Mouse (Mus musculus) spleen, adult 2 months (tissue): ENCODE measurements around the gene Slc7a6os. TPM values are rescaled to one million over a fixed set of nuclear protein-coding genes. Genes with fewer than 3 reads are reported as not detected.

Source experiments
- DNase-seq, 2 experiments: peaks; one replicate each; pipeline versions ENCODE4 v3.0.0 to v3.0.0-alpha.2; 2012 to 2021; ENCODE audit warnings: low spot score in 2 of 2, low read depth in 1 of 2
- H3K27ac ChIP-seq: fragments of 200-500 bp; 2 replicates; pipeline ENCODE4 v1.5.1; 2012; ENCODE audit warnings: low read length, inconsistent platforms; ENCODE audit not compliant: insufficient read depth
- H3K27me3 ChIP-seq: fragments of 200-500 bp; 2 replicates; pipeline ENCODE4 v1.6.1; 2012; ENCODE audit warnings: mild to moderate bottlenecking, moderate library complexity, low read length, inconsistent platforms; ENCODE audit not compliant: control insufficient read depth, insufficient read depth
- H3K36me3 ChIP-seq: fragments of 200-500 bp; 2 replicates; pipeline ENCODE4 v1.6.1; 2012; ENCODE audit warnings: mild to moderate bottlenecking, low read length, inconsistent platforms; ENCODE audit not compliant: control insufficient read depth, insufficient read depth
- H3K4me1 ChIP-seq: fragments of 200-500 bp; 2 replicates; pipeline ENCODE4 v1.6.1; 2011; ENCODE audit warnings: inconsistent platforms; ENCODE audit not compliant: control insufficient read depth, insufficient read depth, insufficient read length
- H3K4me3 ChIP-seq: fragments of 200-500 bp; 2 replicates; pipeline ENCODE4 v1.5.1; 2011; ENCODE audit warnings: mild to moderate bottlenecking, inconsistent platforms; ENCODE audit not compliant: insufficient read depth, insufficient read length; ENCODE audit errors: extremely low read depth
- CTCF ChIP-seq: fragments of 200-500 bp; IDR thresholded peaks from 2 replicates; pipeline ENCODE4 v1.5.1; 2011; ENCODE audit warnings: mild to moderate bottlenecking, inconsistent platforms; ENCODE audit not compliant: insufficient read depth, insufficient read length, insufficient replicate concordance; ENCODE audit errors: extremely low read depth
- POLR2A ChIP-seq: fragments of 200-500 bp; IDR thresholded peaks from 2 replicates; pipeline ENCODE4 v1.6.1; 2011; ENCODE audit warnings: low read depth, low read length, inconsistent platforms
- WGBS: fragments of 180-500 bp; shearing (Covaris S2); methylation state at CpG from one replicate; pipeline ENCODE4 v1.1.7; 2018; 5-methylcytosine and 5-hydroxymethylcytosine counted together
- polyA plus RNA-seq: library from polyadenylated mRNA; depleted of rRNA; stranded (reverse); fragments of >200 nt; gene quantifications from 2 replicates; pipeline ENCODE4 v1.2.3, GENCODE M21; 2012; rRNA removed

The Slc7a6os gene
- polyA plus RNA-seq, 1 experiment, result 18.8 TPM

DNA sequence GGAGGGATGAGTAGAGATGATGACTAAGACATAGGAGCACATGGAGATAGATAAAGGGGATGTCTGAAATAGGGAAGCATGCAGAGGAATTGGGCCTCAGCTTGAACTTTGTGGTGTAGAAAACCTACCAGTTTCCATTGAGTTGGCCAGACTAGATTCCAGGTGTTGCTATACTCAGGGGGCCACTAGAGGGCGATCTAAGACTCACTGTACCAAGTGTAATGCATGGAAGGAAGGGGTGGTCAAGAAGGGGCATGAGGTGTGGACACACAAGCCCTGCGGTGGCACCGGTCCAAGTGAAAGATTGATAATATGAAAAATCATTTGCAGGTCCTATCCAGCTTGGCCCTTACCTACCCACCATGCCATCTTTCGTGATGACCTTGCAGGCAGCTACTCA, 45.3 kb downstream of the Slc7a6os start:
- H3K4me3 ChIP-seq, result no peak overlapping the region
- peak; percentile 43 to 70 for DNase-seq
- 48% methylated on average over 4 of the region's 4 CpGs for WGBS

DNA sequence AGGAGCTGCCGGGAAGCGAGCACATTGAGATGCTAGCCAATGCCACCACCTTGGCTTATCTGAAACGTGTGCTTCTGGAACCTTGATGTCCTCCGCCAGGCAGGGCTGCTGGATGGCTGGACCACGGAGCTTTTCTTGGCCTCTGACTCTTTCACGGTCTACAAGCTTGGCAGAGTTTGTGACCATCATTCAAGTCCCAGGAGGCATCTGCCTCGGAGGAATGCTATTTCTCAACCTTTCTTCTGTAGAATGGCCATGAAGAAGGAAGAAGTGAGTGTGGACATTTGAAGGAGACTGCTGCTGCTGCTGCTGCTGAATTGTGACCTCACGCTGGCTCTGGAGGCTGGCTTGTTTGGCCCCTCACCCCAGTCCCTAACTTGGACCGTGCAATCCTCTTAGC, 47.5 kb downstream of the Slc7a6os start:
- H3K27ac ChIP-seq, result no peak overlapping the region
- 88% methylated on average over 9 of the region's 9 CpGs for WGBS
- peaks cover 21% of the 10 kb centered on the region for H3K36me3 ChIP-seq
- DNase-seq, result no peak
- H3K4me1 ChIP-seq, result no peaks in the 10 kb centered on the region
- no peak for TF ChIP-seq POLR2A
- TF ChIP-seq CTCF, result no peak
- H3K4me3 ChIP-seq, result no peak overlapping the region
- no peaks in the 10 kb centered on the region for H3K27me3 ChIP-seq

More for the DNA sequence above, 45.3 kb downstream of the Slc7a6os start:
- Histone ChIP-seq H3K4me1 (no peaks in the 10 kb centered on the region), H3K27me3 (no peaks in the 10 kb centered on the region), H3K27ac (no peak overlapping the region), H3K36me3 (peaks cover 20% of the 10 kb centered on the region)
- TF ChIP-seq CTCF (peak; percentile 59; the same call in 1 of the 2 replicates), POLR2A (no peak)

DNA sequence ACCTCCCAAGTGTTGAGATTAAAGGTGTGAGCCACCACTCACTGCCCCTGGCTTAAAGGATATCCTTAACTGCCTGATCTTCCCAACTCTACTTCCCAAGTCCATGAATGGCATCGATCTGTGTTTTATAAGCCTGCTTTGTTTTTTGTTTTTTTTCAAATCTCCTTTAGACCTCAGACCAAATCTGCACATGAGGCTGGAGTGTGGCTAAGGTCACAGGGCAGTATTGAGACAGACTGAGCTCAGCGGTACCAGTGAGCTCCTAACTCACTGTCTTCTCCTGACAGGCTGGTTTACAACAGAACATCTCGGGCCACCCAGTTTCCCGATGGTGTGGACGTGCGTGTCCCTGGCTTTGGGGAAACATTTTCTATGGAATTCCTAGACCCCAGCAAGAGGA, 50.9 kb downstream of the Slc7a6os start:
- Histone ChIP-seq H3K4me3 (no peak overlapping the region), H3K27ac (no peak overlapping the region), H3K36me3 (peaks cover 23% of the 10 kb centered on the region), H3K27me3 (no peaks in the 10 kb centered on the region), H3K4me1 (no peaks in the 10 kb centered on the region)
- DNase-seq, result no peak
- WGBS, result 91% methylated on average over 6 of the region's 6 CpGs
- no peak for TF ChIP-seq POLR2A
- no peak for TF ChIP-seq CTCF

DNA sequence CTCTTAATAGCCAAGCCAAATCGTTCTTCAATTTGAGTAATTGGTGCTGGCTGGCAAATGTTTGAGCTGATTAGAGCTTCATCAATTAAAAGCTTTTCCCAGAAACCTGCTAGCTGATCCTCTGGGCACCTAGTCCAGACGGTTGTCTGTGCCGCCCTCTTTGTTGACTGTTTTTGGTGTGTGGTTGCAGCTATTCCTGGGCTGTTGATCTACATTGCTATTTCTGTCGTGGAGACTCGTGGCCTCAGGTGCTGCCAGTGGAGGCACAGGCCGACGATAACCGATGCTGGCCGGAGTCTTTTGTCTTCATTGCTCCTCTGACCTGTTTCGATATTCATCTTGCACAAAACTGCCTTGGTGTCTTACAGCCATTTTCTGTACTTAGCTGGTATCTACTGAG, 52.4 kb downstream of the Slc7a6os start:
- no peak for DNase-seq
- Histone ChIP-seq H3K27ac (no peak overlapping the region), H3K27me3 (no peaks in the 10 kb centered on the region), H3K4me3 (no peak overlapping the region), H3K4me1 (no peaks in the 10 kb centered on the region), H3K36me3 (peaks cover 18% of the 10 kb centered on the region)
- 95% methylated on average over 10 of the region's 10 CpGs for WGBS
- TF ChIP-seq POLR2A (no peak), CTCF (no peak)

DNA sequence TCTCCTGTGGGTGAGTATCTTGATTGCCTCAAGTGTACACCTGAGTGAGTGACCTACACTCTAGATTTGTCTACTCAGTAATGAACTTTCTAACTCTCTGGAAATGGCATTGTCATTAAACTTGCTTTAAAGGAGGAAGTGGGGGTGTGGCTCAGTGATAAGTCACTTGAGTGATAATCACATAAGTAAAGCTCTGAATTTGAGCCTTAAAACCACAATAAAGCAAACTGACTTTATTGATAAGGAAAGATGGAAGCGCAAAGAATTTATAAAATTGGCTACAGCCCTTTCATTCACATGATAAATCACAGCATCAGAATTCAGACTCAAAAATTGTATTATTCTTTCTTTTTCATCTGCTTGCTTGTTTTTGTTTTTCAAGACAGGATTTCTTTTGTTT, 53.3 kb downstream of the Slc7a6os start:
- Histone ChIP-seq H3K27me3 (no peaks in the 10 kb centered on the region), H3K4me1 (peaks cover 3% of the 10 kb centered on the region; the same call in 1 of the 2 replicates)

DNA sequence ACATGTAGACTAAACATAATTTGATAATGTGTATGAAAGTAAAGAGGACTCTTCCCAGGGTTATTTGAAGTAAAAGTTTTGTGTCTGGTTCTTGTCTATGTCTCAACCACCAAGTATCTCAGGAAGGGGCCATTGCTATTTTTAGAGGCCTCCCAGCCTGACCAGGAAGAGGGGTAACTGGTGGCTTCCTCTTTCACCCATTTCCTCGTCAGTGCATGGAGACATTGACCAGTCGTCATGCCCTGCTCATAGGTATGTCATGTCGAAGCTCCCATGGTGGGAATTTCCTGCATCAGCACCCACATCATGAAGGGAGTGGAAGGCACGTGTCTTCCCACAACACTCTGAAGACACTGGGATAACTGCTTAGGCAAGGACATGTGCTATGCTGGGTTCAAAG, 57.9 kb downstream of the Slc7a6os start:
- H3K27ac ChIP-seq, result no peak overlapping the region
- H3K4me3 ChIP-seq, result no peak overlapping the region
- WGBS, result 19% methylated on average over 4 of the region's 4 CpGs
- peaks cover 2% of the 10 kb centered on the region for H3K36me3 ChIP-seq
- H3K4me1 ChIP-seq, result peaks cover 7% of the 10 kb centered on the region; the same call in 1 of the 2 replicates
- no peak for TF ChIP-seq POLR2A
- no peaks in the 10 kb centered on the region for H3K27me3 ChIP-seq
- no peak for DNase-seq

More for the DNA sequence above, 53.3 kb downstream of the Slc7a6os start:
- Histone ChIP-seq H3K27ac (no peak overlapping the region), H3K4me3 (no peak overlapping the region), H3K36me3 (peaks cover 11% of the 10 kb centered on the region)
- no peak for DNase-seq
- 96% methylated on average over 1 of the region's 1 CpGs for WGBS
- TF ChIP-seq CTCF (no peak), POLR2A (no peak)

DNA sequence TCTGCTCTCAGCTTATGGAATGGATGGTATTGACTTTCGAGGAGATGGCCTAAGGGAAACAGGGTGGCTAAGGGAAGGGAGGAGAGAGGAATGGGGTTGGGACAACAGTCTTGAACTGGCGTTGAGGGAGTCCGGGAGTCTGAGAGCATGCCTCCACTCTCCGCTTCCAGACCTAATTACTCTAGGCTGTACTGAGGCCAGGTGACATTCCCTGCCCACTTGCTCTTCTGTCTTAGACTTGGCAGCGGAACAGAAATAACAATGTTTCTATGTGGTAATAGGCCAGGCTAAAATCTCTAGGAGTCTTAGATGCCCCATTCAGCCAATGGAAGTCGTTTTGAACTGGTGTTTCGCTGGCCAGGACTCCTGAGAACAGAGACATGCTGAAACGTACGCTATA, 59.7 kb downstream of the Slc7a6os start:
- WGBS, result 79% methylated on average over 9 of the region's 9 CpGs
- DNase-seq, result no peak
- H3K4me3 ChIP-seq, result peak overlapping the region; percentile 81
- H3K36me3 ChIP-seq, result no peaks in the 10 kb centered on the region; the same call in 1 of the 2 replicates
- no peak overlapping the region; the same call in 1 of the 2 replicates for H3K27ac ChIP-seq
- no peaks in the 10 kb centered on the region for H3K27me3 ChIP-seq
- H3K4me1 ChIP-seq, result peaks cover 7% of the 10 kb centered on the region; the same call in 1 of the 2 replicates
- TF ChIP-seq CTCF, result no peak
- TF ChIP-seq POLR2A, result no peak

Other genes starting within 250 kb of the Slc7a6os start
- gene Slc12a4, start 244.8 kb downstream of the Slc7a6os start, polyA plus RNA-seq, result 25.1 and 29.5 TPM in 2 replicates
- 0.20 and 0.48 TPM in 2 replicates for gene Dpep3, start 231.5 kb downstream of the Slc7a6os start, polyA plus RNA-seq
- gene Dus2, start 219.6 kb downstream of the Slc7a6os start, polyA plus RNA-seq, result 5.1 and 7.1 TPM in 2 replicates
- not detected in 2 replicates for gene Dpep2nb, start 205.0 kb downstream of the Slc7a6os start, polyA plus RNA-seq
- 6.6 and 9.5 TPM in 2 replicates for gene Ddx28, start 199.1 kb downstream of the Slc7a6os start, polyA plus RNA-seq
- 29.5 and 35.7 TPM in 2 replicates for gene Nfatc3, start 152.1 kb downstream of the Slc7a6os start, polyA plus RNA-seq
- 0.67 and 0.69 TPM in 2 replicates for gene Esrp2, start 74.0 kb downstream of the Slc7a6os start, polyA plus RNA-seq
- 24.6 and 35.4 TPM in 2 replicates for gene Pla2g15, start 60.5 kb downstream of the Slc7a6os start, polyA plus RNA-seq
- 22.4 and 22.6 TPM in 2 replicates for gene Slc7a6, start 42.1 kb downstream of the Slc7a6os start, polyA plus RNA-seq
- 24.0 and 25.2 TPM in 2 replicates for gene Prmt7, start within 50 bp of the Slc7a6os start, polyA plus RNA-seq
- 1.1 and 1.4 TPM in 2 replicates for gene Smpd3, start 127.1 kb upstream of the Slc7a6os start, polyA plus RNA-seq
- 2.2 and 2.4 TPM in 2 replicates for gene Zfp90, start 204.4 kb upstream of the Slc7a6os start, polyA plus RNA-seq